Mouse (Mus musculus) myocyte (in vitro differentiated cells): ENCODE data around the gene Slc37a3. TPM values are rescaled to one million over a fixed set of nuclear protein-coding genes. Genes with fewer than 3 reads are reported as not detected.

ENCODE experiments used
- H3K27me3 ChIP-seq: one replicate; pipeline ENCODE4 v1.6.1; 2011; ENCODE audit not compliant: control insufficient read depth, insufficient read depth, insufficient read length
- H3K36me3 ChIP-seq: one replicate; pipeline ENCODE4 v1.6.1; 2011; ENCODE audit not compliant: control insufficient read depth, insufficient read depth
- H3K4me2 ChIP-seq: one replicate; pipeline ENCODE4 v1.6.1; 2011; ENCODE audit warnings: low read depth, control low read depth
- H3K4me3 ChIP-seq: one replicate; pipeline ENCODE4 v1.5.1; 2011; ENCODE audit warnings: mild to moderate bottlenecking, control low read depth, moderate library complexity
- H3K79me2 ChIP-seq: one replicate; pipeline ENCODE4 v1.6.1; 2011; ENCODE audit not compliant: control insufficient read depth, insufficient read depth
- H3ac ChIP-seq: one replicate; pipeline ENCODE4 v1.6.1; 2011; ENCODE audit not compliant: control insufficient read depth, insufficient read length
- CEBPB ChIP-seq: IDR thresholded peaks from 2 replicates; pipeline ENCODE4 v1.6.1; 2011; ENCODE audit warnings: mild to moderate bottlenecking, moderate library complexity; ENCODE audit not compliant: poor library complexity, insufficient read depth, severe bottlenecking
- E2F4 ChIP-seq: IDR thresholded peaks from one replicate; pipeline ENCODE4 v1.6.1; 2011; ENCODE audit warnings: mild to moderate bottlenecking, control low read depth, moderate library complexity; ENCODE audit not compliant: insufficient read depth
- MAX ChIP-seq: IDR thresholded peaks from one replicate; pipeline ENCODE4 v1.6.1; 2011; ENCODE audit warnings: low read depth, mild to moderate bottlenecking, control low read depth
- MYOD1 ChIP-seq, 3 experiments: IDR thresholded peaks; one replicate each; pipeline ENCODE4 v1.6.1; 2011; ENCODE audit warnings: control low read depth in 2 of 3, low read depth in 2 of 3, mild to moderate bottlenecking in 2 of 3, moderate library complexity in 1 of 3; ENCODE audit not compliant: insufficient read length in 2 of 3, control insufficient read depth in 1 of 3
- MYOG ChIP-seq, 3 experiments: IDR thresholded peaks; one replicate each; pipeline ENCODE4 v1.6.1; 2011; ENCODE audit warnings: control low read depth in 2 of 3, low read depth in 2 of 3, mild to moderate bottlenecking in 2 of 3; ENCODE audit not compliant: insufficient read length in 2 of 3, control insufficient read depth in 1 of 3, insufficient read depth in 1 of 3
- POLR2A ChIP-seq: IDR thresholded peaks from one replicate; pipeline ENCODE4 v1.6.1; 2011; ENCODE audit warnings: low read depth, mild to moderate bottlenecking, control low read depth, moderate library complexity; ENCODE audit not compliant: insufficient read length
- POLR2AphosphoS2 ChIP-seq: IDR thresholded peaks from one replicate; pipeline ENCODE4 v1.6.1; 2011; ENCODE audit warnings: low read depth, control low read depth; ENCODE audit not compliant: insufficient read length
- REST ChIP-seq: IDR thresholded peaks from one replicate; pipeline ENCODE4 v1.6.1; 2011; ENCODE audit warnings: mild to moderate bottlenecking, control low read depth, moderate library complexity; ENCODE audit not compliant: insufficient read depth, insufficient read length
- SRF ChIP-seq: IDR thresholded peaks from one replicate; pipeline ENCODE4 v1.6.1; 2011; ENCODE audit warnings: low read depth; ENCODE audit not compliant: control insufficient read depth, insufficient read length
- TCF12 ChIP-seq: IDR thresholded peaks from one replicate; pipeline ENCODE4 v1.6.1; 2011; ENCODE audit warnings: mild to moderate bottlenecking, control low read depth; ENCODE audit not compliant: poor library complexity, insufficient read depth, severe bottlenecking
- TCF3 ChIP-seq: IDR thresholded peaks from one replicate; pipeline ENCODE4 v1.6.1; 2011; ENCODE audit warnings: low read depth, control low read depth; ENCODE audit not compliant: insufficient read length
- USF1 ChIP-seq: IDR thresholded peaks from one replicate; pipeline ENCODE4 v1.6.1; 2011; ENCODE audit warnings: low read depth, mild to moderate bottlenecking, control low read depth, moderate library complexity
- polyA plus RNA-seq: library from polyadenylated mRNA; unstranded; fragments of >200 nt; fragmentation: generic; extraction: Trizol; gene quantifications from one replicate; pipeline ENCODE4 v1.2.1, GENCODE M21; 2012; ENCODE audit warnings: missing spikeins

The Slc37a3 gene
- polyA plus RNA-seq, 1 experiment = 18.3 TPM

GRCm38 (mm10) chr6:39289721-39290120 lies 87.8 kb downstream of the Slc37a3 start:
- Histone ChIP-seq H3K27me3 (no peaks in the 10 kb centered on the region), H3K4me2 (no peak overlapping the region), H3K36me3 (no peaks in the 10 kb centered on the region), H3ac (no peak overlapping the region), H3K4me3 (no peak overlapping the region), H3K79me2 (no peaks in the 10 kb centered on the region)
- no peak for TF ChIP-seq SRF
- TF ChIP-seq CEBPB = no peak
- TF ChIP-seq USF1 = no peak
- no peak for TF ChIP-seq TCF3
- TF ChIP-seq MAX = no peak
- TF ChIP-seq MYOG (IDR thresholded peaks at IDR 0.05; ENCODE audit: control insufficient read depth in 1 of 3, insufficient read depth in 1 of 3, insufficient read length in 2 of 3, low read depth in 2 of 3) = no peak
- TF ChIP-seq MYOD1 (IDR thresholded peaks at IDR 0.05; ENCODE audit: control insufficient read depth in 1 of 3, insufficient read length in 2 of 3, low read depth in 2 of 3) = no peak
- TF ChIP-seq REST = no peak
- no peak for TF ChIP-seq POLR2A
- no peak for TF ChIP-seq E2F4
- TF ChIP-seq POLR2AphosphoS2 = no peak
- no peak for TF ChIP-seq TCF12

GRCm38 (mm10) chr6:39287782-39288181 lies 89.7 kb downstream of the Slc37a3 start:
- H3K36me3 ChIP-seq = no peaks in the 10 kb centered on the region
- no peak overlapping the region for H3K4me2 ChIP-seq
- H3K79me2 ChIP-seq = no peaks in the 10 kb centered on the region
- no peak overlapping the region for H3ac ChIP-seq
- no peaks in the 10 kb centered on the region for H3K27me3 ChIP-seq
- TF ChIP-seq CEBPB (no peak), MYOG (IDR thresholded peaks at IDR 0.05; ENCODE audit: control insufficient read depth in 1 of 3, insufficient read depth in 1 of 3, insufficient read length in 2 of 3, low read depth in 2 of 3) (no peak), TCF12 (no peak), TCF3 (no peak), E2F4 (no peak), SRF (no peak), MAX (no peak), REST (no peak), USF1 (no peak), POLR2AphosphoS2 (no peak), POLR2A (no peak)
- no peak overlapping the region for H3K4me3 ChIP-seq

- no peak overlapping the region for H3ac ChIP-seq
- no peaks in the 10 kb centered on the region for H3K27me3 ChIP-seq
- no peak overlapping the region for H3K4me3 ChIP-seq
- no peak for TF ChIP-seq REST
- no peak for TF ChIP-seq MYOD1 (IDR thresholded peaks at IDR 0.05; ENCODE audit: control insufficient read depth in 1 of 3, insufficient read length in 2 of 3, low read depth in 2 of 3)
- no peak for TF ChIP-seq MAX
- H3K36me3 ChIP-seq = no peaks in the 10 kb centered on the region
- no peaks in the 10 kb centered on the region for H3K79me2 ChIP-seq
- H3K4me2 ChIP-seq = no peak overlapping the region
These were observed 90.8 kb downstream of the Slc37a3 start for GRCm38 (mm10) chr6:39286732-39287083.

- Histone ChIP-seq H3ac (no peak overlapping the region), H3K4me2 (no peak overlapping the region), H3K4me3 (no peak overlapping the region), H3K36me3 (no peaks in the 10 kb centered on the region), H3K27me3 (no peaks in the 10 kb centered on the region), H3K79me2 (no peaks in the 10 kb centered on the region)
- no peak for TF ChIP-seq MAX
- no peak for TF ChIP-seq POLR2A
- TF ChIP-seq TCF3 = no peak
- no peak for TF ChIP-seq TCF12
- TF ChIP-seq CEBPB = no peak
- TF ChIP-seq POLR2AphosphoS2 = no peak
- TF ChIP-seq USF1 = no peak
- no peak for TF ChIP-seq REST
- TF ChIP-seq MYOG (IDR thresholded peaks at IDR 0.05; ENCODE audit: control insufficient read depth in 1 of 3, insufficient read depth in 1 of 3, insufficient read length in 2 of 3, low read depth in 2 of 3) = no peak
- TF ChIP-seq E2F4 = no peak
- TF ChIP-seq SRF = no peak
- TF ChIP-seq MYOD1 (IDR thresholded peaks at IDR 0.05; ENCODE audit: control insufficient read depth in 1 of 3, insufficient read length in 2 of 3, low read depth in 2 of 3) = no peak
These were observed 91.3 kb downstream of the Slc37a3 start for GRCm38 (mm10) chr6:39286053-39286731.

- TF ChIP-seq MYOD1 (IDR thresholded peaks at IDR 0.05; ENCODE audit: control insufficient read depth in 1 of 3, insufficient read length in 2 of 3, low read depth in 2 of 3) (no peak), POLR2AphosphoS2 (no peak), POLR2A (no peak), TCF12 (no peak), MYOG (IDR thresholded peaks at IDR 0.05; ENCODE audit: control insufficient read depth in 1 of 3, insufficient read depth in 1 of 3, insufficient read length in 2 of 3, low read depth in 2 of 3) (no peak), E2F4 (no peak), TCF3 (no peak), MAX (no peak), REST (no peak)
- Histone ChIP-seq H3K4me3 (no peak overlapping the region), H3K36me3 (no peaks in the 10 kb centered on the region), H3K4me2 (no peak overlapping the region), H3ac (no peak overlapping the region), H3K27me3 (no peaks in the 10 kb centered on the region), H3K79me2 (no peaks in the 10 kb centered on the region)
These were observed 92.6 kb downstream of the Slc37a3 start for GRCm38 (mm10) chr6:39284836-39285235.

Other genes with a start within 250 kb of the Slc37a3 start
- gene Kdm7a, start 170.9 kb downstream of the Slc37a3 start, polyA plus RNA-seq = 2.8 TPM
- gene Rab19, start 3.5 kb upstream of the Slc37a3 start, polyA plus RNA-seq = not detected
- 34.7 TPM for gene Mkrn1, start 42.8 kb upstream of the Slc37a3 start, polyA plus RNA-seq
- 8.4 TPM for gene Dennd2a, start 180.2 kb upstream of the Slc37a3 start, polyA plus RNA-seq
- 11.0 TPM for gene Adck2, start 196.2 kb upstream of the Slc37a3 start, polyA plus RNA-seq
- gene Gm42420, start 208.1 kb upstream of the Slc37a3 start, polyA plus RNA-seq = 0.22 TPM
- 267 TPM for gene Ndufb2, start 214.9 kb upstream of the Slc37a3 start, polyA plus RNA-seq